Mouse (Mus musculus): ENCODE results near the gene Lilrb4a.

DNA sequence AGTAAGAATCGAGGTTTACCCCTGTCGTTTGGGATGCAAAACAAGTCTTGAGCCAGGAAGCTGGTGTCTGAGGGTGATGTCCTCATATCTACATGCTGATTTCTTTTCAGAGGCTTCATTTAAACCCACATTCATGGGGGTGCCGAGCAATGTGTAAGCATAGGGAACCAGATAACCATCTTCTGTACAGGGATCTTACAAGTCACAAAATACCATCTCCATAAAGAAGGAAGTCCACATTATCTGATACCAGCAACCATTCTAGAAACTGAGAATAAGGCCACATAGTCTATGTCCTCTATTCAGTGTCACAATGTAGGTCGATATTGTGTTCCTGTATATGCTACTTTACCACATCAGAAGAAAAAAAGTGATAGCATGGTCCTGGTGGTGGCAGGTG, 34.4 kb upstream of the Lilrb4a start:
- TF ChIP-seq POLR2A (IDR thresholded peaks at IDR 0.05; ENCODE audit: low read depth, low read length), result no peak
- no peak for TF ChIP-seq CTCF (IDR thresholded peaks at IDR 0.05; ENCODE audit: extremely low read depth, insufficient read depth, insufficient read length, insufficient replicate concordance)

Data from spleen, adult 2 months (tissue).